Mouse (Mus musculus): Measurements from ENCODE around the gene Tmem140. TPM values are rescaled to one million over a fixed set of nuclear protein-coding genes. Genes with fewer than 3 reads are reported as not detected.

Tmem140 gene
- total RNA-seq, 2 experiments from 2014 or later: 30.5 to 42.8 TPM

- DNase-seq (ENCODE audit: low spot score): peak; percentile 33
Observed at GRCm38 (mm10) chr6:34875268-34875761, 12.4 kb downstream of the Tmem140 start.

GRCm38 (mm10) chr6:34875966-34876834 is 13.3 kb downstream of the Tmem140 start:
- no peak for DNase-seq (ENCODE audit: low spot score)

GRCm38 (mm10) chr6:34876835-34877156 is 13.8 kb downstream of the Tmem140 start:
- DNase-seq (ENCODE audit: low spot score): no peak

- DNase-seq (ENCODE audit: low spot score): peak; percentile 93
Observed at GRCm38 (mm10) chr6:34877509-34878321, 14.8 kb downstream of the Tmem140 start, which contains the start of gene Cyren. TSS of gene Cyren (minus strand) at chr6:34878060.

GRCm38 (mm10) chr6:34879101-34879740 is 16.3 kb downstream of the Tmem140 start:
- no peak for DNase-seq (ENCODE audit: low spot score)

GRCm38 (mm10) chr6:34879911-34880475 is 17.0 kb downstream of the Tmem140 start:
- DNase-seq (ENCODE audit: low spot score): peak; percentile 34

GRCm38 (mm10) chr6:34884724-34885123 is 21.8 kb downstream of the Tmem140 start:
- DNase-seq (ENCODE audit: low spot score): no peak

GRCm38 (mm10) chr6:34887131-34887850 is 24.3 kb downstream of the Tmem140 start:
- DNase-seq (ENCODE audit: low spot score): no peak

GRCm38 (mm10) chr6:34889185-34889584 is 26.2 kb downstream of the Tmem140 start:
- no peak for DNase-seq (ENCODE audit: low spot score)

GRCm38 (mm10) chr6:34895569-34895968 is 32.6 kb downstream of the Tmem140 start:
- DNase-seq (ENCODE audit: low spot score): no peak

- no peak for DNase-seq (ENCODE audit: low spot score)
Observed at GRCm38 (mm10) chr6:34896168-34896780, 33.3 kb downstream of the Tmem140 start.

- no peak for DNase-seq (ENCODE audit: low spot score)
Observed at GRCm38 (mm10) chr6:34899127-34899526, 36.2 kb downstream of the Tmem140 start.

- DNase-seq (ENCODE audit: low spot score): no peak
Observed at GRCm38 (mm10) chr6:34900990-34901389, 38.0 kb downstream of the Tmem140 start.

GRCm38 (mm10) chr6:34901911-34902444 is 39.0 kb downstream of the Tmem140 start:
- DNase-seq (ENCODE audit: low spot score): no peak

GRCm38 (mm10) chr6:34902578-34902977 is 39.6 kb downstream of the Tmem140 start:
- no peak for DNase-seq (ENCODE audit: low spot score)

- DNase-seq (ENCODE audit: low spot score): no peak
Observed at GRCm38 (mm10) chr6:34903441-34903840, 40.5 kb downstream of the Tmem140 start.

GRCm38 (mm10) chr6:34903851-34904250 is 40.9 kb downstream of the Tmem140 start:
- no peak for DNase-seq (ENCODE audit: low spot score)

- DNase-seq (ENCODE audit: low spot score): no peak
Observed at GRCm38 (mm10) chr6:34904361-34904760, 41.4 kb downstream of the Tmem140 start.

GRCm38 (mm10) chr6:34906125-34906524 is 43.2 kb downstream of the Tmem140 start:
- DNase-seq (ENCODE audit: low spot score): no peak

GRCm38 (mm10) chr6:34906661-34907060 is 43.7 kb downstream of the Tmem140 start:
- DNase-seq (ENCODE audit: low spot score): peak; percentile 39

Measured in gastrocnemius, adult 18-20 months (tissue).